Mouse (Mus musculus) midbrain, embryonic 12.5 days (tissue): Measurements from ENCODE around the gene Mrpl22. TPM values are rescaled to one million over a fixed set of nuclear protein-coding genes. Genes with fewer than 3 reads are reported as not detected.
A peak's percentile ranks its signal among the peaks of the same experiment; 100 is the strongest.
"Not testable (repeated sequence)": the region's sequence is repeated elsewhere in the genome, so short reads cannot be mapped to it uniquely, and the experiment has no call there.

ENCODE experiments used
- ATAC-seq: fragments of 200-750 bp; cut with Nextera tagmentation; 2 replicates; pipeline ENCODE4 v1.8.0; 2017; ENCODE audit warnings: low read depth, moderate TSS enrichment, moderate library complexity; ENCODE audit not compliant: low FRiP score
- H3K27ac ChIP-seq: fragments of 300-500 bp; sonication (generic); replicated peaks from 2 replicates; pipeline ENCODE4 v1.5.1; 2016; ENCODE audit warnings: mild to moderate bottlenecking
- H3K27me3 ChIP-seq: fragments of 300-500 bp; sonication (generic); 2 replicates; pipeline ENCODE4 v1.6.1; 2016; ENCODE audit warnings: mild to moderate bottlenecking
- H3K36me3 ChIP-seq: fragments of 300-500 bp; sonication (generic); 2 replicates; pipeline ENCODE4 v1.6.1; 2016
- H3K4me1 ChIP-seq: fragments of 300-500 bp; sonication (generic); 2 replicates; pipeline ENCODE4 v1.6.1; 2016
- H3K4me2 ChIP-seq: fragments of 300-500 bp; sonication (generic); replicated peaks from 2 replicates; pipeline ENCODE4 v1.6.1; 2016; ENCODE audit warnings: mild to moderate bottlenecking, moderate library complexity
- H3K4me3 ChIP-seq: fragments of 300-500 bp; sonication (generic); 2 replicates; pipeline ENCODE4 v1.5.1; 2016; ENCODE audit warnings: mild to moderate bottlenecking
- H3K9ac ChIP-seq: fragments of 300-500 bp; sonication (generic); replicated peaks from 2 replicates; pipeline ENCODE4 v1.6.1; 2016; ENCODE audit warnings: mild to moderate bottlenecking, moderate library complexity
- H3K9me3 ChIP-seq: fragments of 300-500 bp; sonication (generic); 2 replicates; pipeline ENCODE4 v1.6.1; 2016; ENCODE audit warnings: mild to moderate bottlenecking
- WGBS: fragments of 180-500 bp; shearing (Covaris S2); methylation state at CpG from one replicate; pipeline ENCODE4 v1.1.7; 2016; 5-methylcytosine and 5-hydroxymethylcytosine counted together
- polyA plus RNA-seq: library from polyadenylated mRNA; unstranded; fragments of >200 nt; fragmentation: Nextera tagmentation; extraction: Ambion mirVana; gene quantifications from 2 replicates; pipeline ENCODE4 v1.2.1, GENCODE M21; 2016

Gene Mrpl22
- polyA plus RNA-seq, 1 experiment from 2014 or later, result 106 TPM

GRCm38 (mm10) chr11:58143704-58144426 lies 27.6 kb upstream of the Mrpl22 start:
- WGBS, result 88% methylated on average over 9 of the region's 9 CpGs
- no peaks in the 10 kb centered on the region for H3K4me1 ChIP-seq
- no peak overlapping the region for H3K27ac ChIP-seq
- H3K4me2 ChIP-seq, result no peak overlapping the region
- H3K27me3 ChIP-seq, result no peaks in the 10 kb centered on the region
- no peak for ATAC-seq
- H3K9ac ChIP-seq, result no peak overlapping the region
- peaks cover 88% of the 10 kb centered on the region for H3K36me3 ChIP-seq
- H3K9me3 ChIP-seq, result no peaks in the 10 kb centered on the region
- no peak overlapping the region for H3K4me3 ChIP-seq

DNA sequence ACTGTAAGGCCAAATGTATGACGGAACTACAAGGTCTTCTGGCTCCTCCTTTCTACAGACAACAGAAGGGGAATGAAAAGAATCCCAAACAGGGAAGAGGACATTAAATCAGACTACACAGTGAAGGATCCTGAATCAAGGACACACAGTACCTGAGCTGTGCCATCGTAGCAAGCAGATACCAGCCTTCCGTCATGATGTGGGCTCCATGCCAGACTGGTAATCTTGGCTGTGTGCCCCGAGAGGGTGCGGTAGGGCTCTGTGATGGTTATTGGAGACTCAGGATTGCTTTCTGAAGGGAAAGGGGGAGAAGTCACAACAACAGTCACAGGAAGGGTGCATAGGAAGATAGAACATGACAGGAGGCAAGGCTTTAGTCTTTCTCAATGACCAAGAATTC lies 25.2 kb upstream of the Mrpl22 start:
- Histone ChIP-seq H3K9me3 (no peaks in the 10 kb centered on the region), H3K27ac (no peak overlapping the region), H3K36me3 (peaks cover 89% of the 10 kb centered on the region), H3K4me2 (no peak overlapping the region), H3K27me3 (no peaks in the 10 kb centered on the region), H3K9ac (no peak overlapping the region), H3K4me3 (no peak overlapping the region), H3K4me1 (no peaks in the 10 kb centered on the region)
- 93% methylated on average over 5 of the region's 5 CpGs for WGBS
- no peak for ATAC-seq

GRCm38 (mm10) chr11:58155458-58155857 lies 16.0 kb upstream of the Mrpl22 start:
- no peak overlapping the region for H3K27ac ChIP-seq
- no peak overlapping the region for H3K4me3 ChIP-seq
- H3K9me3 ChIP-seq, result no peaks in the 10 kb centered on the region
- no peaks in the 10 kb centered on the region for H3K4me1 ChIP-seq
- no peak overlapping the region for H3K9ac ChIP-seq
- H3K27me3 ChIP-seq, result no peaks in the 10 kb centered on the region
- 95% methylated on average over 9 of the region's 9 CpGs for WGBS
- ATAC-seq, result no peak
- peaks cover 73% of the 10 kb centered on the region for H3K36me3 ChIP-seq
- no peak overlapping the region for H3K4me2 ChIP-seq

DNA sequence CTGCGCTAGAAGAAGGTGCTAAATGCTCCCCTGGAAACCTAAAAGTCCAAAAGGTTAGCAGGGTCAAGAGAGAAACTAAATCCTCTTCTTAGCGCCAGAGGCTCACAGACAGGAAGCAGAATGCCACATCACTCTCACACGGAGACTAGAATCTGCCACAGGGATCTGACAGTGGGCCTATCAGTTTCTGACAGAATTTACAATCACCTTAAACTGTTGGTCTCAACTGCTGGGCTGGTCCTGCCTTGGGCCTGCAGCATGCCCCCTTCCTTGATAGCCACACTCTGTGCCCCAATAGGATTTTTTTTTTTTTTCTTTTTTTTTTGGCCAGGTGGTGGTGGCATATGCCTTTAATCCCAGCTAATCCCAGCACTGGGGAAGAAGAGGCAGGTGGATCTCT lies 14.6 kb upstream of the Mrpl22 start:
- H3K4me1 ChIP-seq, result no peaks in the 10 kb centered on the region
- no peaks in the 10 kb centered on the region for H3K9me3 ChIP-seq
- ATAC-seq, result no peak
- WGBS, result 87% methylated on average over 3 of the region's 3 CpGs
- no peak overlapping the region for H3K9ac ChIP-seq
- H3K4me2 ChIP-seq, result no peak overlapping the region
- H3K27me3 ChIP-seq, result no peaks in the 10 kb centered on the region
- peaks cover 75% of the 10 kb centered on the region for H3K36me3 ChIP-seq
- no peak overlapping the region for H3K27ac ChIP-seq
- no peak overlapping the region for H3K4me3 ChIP-seq

DNA sequence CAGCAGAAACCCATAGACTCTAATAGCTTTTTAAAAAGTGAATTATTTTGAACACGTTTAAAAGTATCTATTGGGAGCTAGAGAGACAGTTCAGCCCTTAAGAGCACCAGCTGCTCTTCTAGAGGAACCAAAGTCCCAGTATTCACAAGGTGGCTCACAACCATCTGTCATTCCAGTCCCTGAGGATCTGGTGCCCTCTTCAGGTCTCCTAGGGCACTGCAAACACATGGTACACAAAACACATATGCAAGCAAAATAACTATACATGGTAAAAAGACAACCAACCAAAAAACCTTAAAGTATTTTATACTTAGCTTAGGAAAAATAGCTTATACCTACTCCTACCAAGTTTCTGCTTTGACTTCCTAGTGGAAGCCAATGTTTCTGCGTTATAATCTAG lies 6.4 kb upstream of the Mrpl22 start:
- H3K4me3 ChIP-seq, result no peak overlapping the region
- no peak overlapping the region for H3K9ac ChIP-seq
- H3K36me3 ChIP-seq, result peaks cover 56% of the 10 kb centered on the region
- H3K27ac ChIP-seq, result no peak overlapping the region
- no peak overlapping the region for H3K4me2 ChIP-seq
- ATAC-seq, result no peak
- WGBS, result 89% methylated on average over 2 of the region's 2 CpGs
- H3K9me3 ChIP-seq, result 0 out of 2 replicates have a peak, but pooled peaks cover 2% of the 10 kb centered on the region
- no peaks in the 10 kb centered on the region for H3K27me3 ChIP-seq
- H3K4me1 ChIP-seq, result peaks cover 7% of the 10 kb centered on the region

DNA sequence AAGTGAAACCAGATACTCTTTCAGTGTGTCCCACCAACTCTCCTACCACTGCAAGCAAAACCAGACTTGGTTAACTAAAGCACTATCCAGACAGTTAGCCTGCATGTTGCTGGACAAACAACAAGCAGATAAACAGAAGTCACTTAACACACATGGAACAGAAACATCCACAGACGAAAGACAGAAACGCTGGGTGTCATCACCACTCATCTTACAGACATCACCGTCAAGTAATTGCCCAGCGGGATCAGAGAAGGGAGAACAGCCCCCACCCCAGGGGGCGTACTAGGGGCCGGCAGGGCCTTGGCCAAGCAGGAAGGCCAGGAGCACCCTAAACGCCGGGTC lies 3.7 kb upstream of the Mrpl22 start:
- H3K27ac ChIP-seq, result peak overlapping the region; percentile 55
- no peak for ATAC-seq

GRCm38 (mm10) chr11:58168167-58168915 lies 3.1 kb upstream of the Mrpl22 start, which contains the start of gene Gemin5:
TSS of gene Gemin5 (minus strand) at chr11:58168539.
- 1% methylated on average over 71 of the region's 71 CpGs for WGBS
- 0 out of 2 replicates have a peak, but pooled peaks cover 2% of the 10 kb centered on the region for H3K9me3 ChIP-seq
- no peaks in the 10 kb centered on the region for H3K27me3 ChIP-seq
- H3K27ac ChIP-seq, result peak within 1 kb of the TSS; percentile 55
- ATAC-seq, result peak; percentile 77
- peak within 1 kb of the TSS; percentile 77 for H3K4me2 ChIP-seq
- peak within 1 kb of the TSS; percentile 78 for H3K9ac ChIP-seq
- H3K4me3 ChIP-seq, result peak within 1 kb of the TSS; percentile 93
- H3K4me1 ChIP-seq, result peaks cover 22% of the 10 kb centered on the region
- H3K36me3 ChIP-seq, result peaks cover 31% of the 10 kb centered on the region

More for the DNA sequence above, 3.7 kb upstream of the Mrpl22 start:
- Histone ChIP-seq H3K27me3 (no peaks in the 10 kb centered on the region), H3K9me3 (0 out of 2 replicates have a peak, but pooled peaks cover 2% of the 10 kb centered on the region), H3K36me3 (peaks cover 33% of the 10 kb centered on the region), H3K9ac (peak overlapping the region; percentile 78), H3K4me1 (peaks cover 18% of the 10 kb centered on the region), H3K4me3 (peak overlapping the region; percentile 93), H3K4me2 (peak overlapping the region; percentile 77)
- WGBS, result under 1% methylated on average over 8 of the region's 8 CpGs

DNA sequence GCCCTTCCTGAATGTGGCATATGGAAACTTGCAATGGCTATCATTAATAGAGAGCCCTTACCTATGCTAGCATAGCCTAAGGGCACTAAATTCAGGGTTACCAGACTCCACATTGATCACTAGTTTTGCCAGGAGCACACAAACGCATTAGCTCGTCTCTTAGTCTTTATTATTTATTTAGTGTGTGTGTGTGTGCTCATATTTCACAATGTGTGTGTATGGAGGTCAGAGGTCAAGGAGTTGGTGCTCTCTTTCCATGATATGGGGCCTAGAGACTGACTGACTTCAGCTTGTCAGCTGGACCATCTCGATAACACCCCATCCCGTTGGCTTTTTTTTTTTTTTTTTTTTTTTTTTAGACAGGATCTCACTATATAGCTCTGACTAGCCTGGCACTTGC lies 1.8 kb upstream of the Mrpl22 start:
- Histone ChIP-seq H3K27me3 (no peaks in the 10 kb centered on the region), H3K27ac (no peak overlapping the region), H3K4me1 (peaks cover 22% of the 10 kb centered on the region), H3K9me3 (0 out of 2 replicates have a peak, but pooled peaks cover 2% of the 10 kb centered on the region), H3K4me3 (no peak overlapping the region), H3K36me3 (peaks cover 35% of the 10 kb centered on the region), H3K4me2 (no peak overlapping the region), H3K9ac (no peak overlapping the region)
- WGBS, result 92% methylated on average over 4 of the region's 4 CpGs
- no peak for ATAC-seq

GRCm38 (mm10) chr11:58179563-58179962 lies 8.1 kb downstream of the Mrpl22 start:
- no peak for ATAC-seq
- no peak overlapping the region for H3K4me2 ChIP-seq
- peaks cover 48% of the 10 kb centered on the region for H3K36me3 ChIP-seq
- no peak overlapping the region for H3K4me3 ChIP-seq
- H3K9me3 ChIP-seq, result no peaks in the 10 kb centered on the region
- 28% methylated on average over 3 of the region's 3 CpGs for WGBS
- H3K4me1 ChIP-seq, result no peaks in the 10 kb centered on the region
- H3K9ac ChIP-seq, result no peak overlapping the region
- no peak overlapping the region for H3K27ac ChIP-seq
- H3K27me3 ChIP-seq, result no peaks in the 10 kb centered on the region

DNA sequence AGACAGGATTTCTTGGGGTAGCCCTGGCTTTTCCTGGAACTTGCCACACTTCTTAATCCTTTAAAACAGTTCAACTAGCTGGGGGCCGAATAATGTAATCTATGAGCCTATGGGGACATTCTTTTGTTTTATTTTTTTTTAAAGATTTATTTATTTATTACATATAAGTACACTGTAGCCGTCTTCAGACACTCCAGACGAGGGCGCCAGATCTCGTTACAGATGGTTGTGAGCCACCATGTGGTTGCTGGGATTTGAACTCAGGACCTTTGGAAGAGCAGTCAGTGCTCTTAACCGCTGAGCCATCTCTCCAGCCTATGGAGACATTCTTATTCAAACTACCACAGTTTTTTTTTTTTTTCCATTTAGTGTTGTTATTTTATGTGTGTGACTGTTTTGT lies 8.5 kb downstream of the Mrpl22 start:
- 94% methylated on average over 6 of the region's 6 CpGs for WGBS
- H3K27ac ChIP-seq, H3K4me1 ChIP-seq, ATAC-seq, H3K9ac ChIP-seq, H3K4me2 ChIP-seq, H3K9me3 ChIP-seq, H3K27me3 ChIP-seq, H3K4me3 ChIP-seq: not testable (repeated sequence)
- H3K36me3 ChIP-seq, result peaks cover 44% of the 10 kb centered on the region

- Histone ChIP-seq H3K27me3 (no peaks in the 10 kb centered on the region), H3K4me1 (no peaks in the 10 kb centered on the region), H3K27ac (no peak overlapping the region), H3K36me3 (peaks cover 36% of the 10 kb centered on the region), H3K9me3 (no peaks in the 10 kb centered on the region), H3K4me2 (no peak overlapping the region), H3K4me3 (no peak overlapping the region), H3K9ac (no peak overlapping the region)
- WGBS, result 88% methylated on average over 7 of the region's 7 CpGs
- no peak for ATAC-seq
These were observed 9.3 kb downstream of the Mrpl22 start for GRCm38 (mm10) chr11:58180756-58181155.

DNA sequence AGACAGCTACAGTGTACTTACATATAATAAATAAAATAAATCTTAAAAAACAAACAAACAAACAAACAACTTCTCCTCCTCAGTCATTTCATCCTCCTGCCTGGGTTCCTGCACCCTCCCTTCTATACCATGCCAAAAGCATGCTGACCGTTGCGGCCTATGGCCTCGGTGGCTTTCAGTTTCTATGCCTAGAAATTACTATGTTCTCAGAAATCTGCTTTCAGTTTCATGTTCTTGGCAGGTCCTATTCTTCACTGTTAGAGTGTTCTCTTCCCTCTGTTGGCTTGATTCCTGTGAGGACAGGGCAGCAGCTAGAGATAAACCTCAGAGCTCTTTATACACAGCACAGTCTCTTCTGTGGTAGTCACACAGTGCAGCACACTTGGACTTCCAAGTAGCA lies 12.1 kb downstream of the Mrpl22 start:
- ATAC-seq, result no peak
- no peak overlapping the region for H3K9ac ChIP-seq
- H3K4me3 ChIP-seq, result no peak overlapping the region
- H3K4me1 ChIP-seq, result no peaks in the 10 kb centered on the region
- H3K36me3 ChIP-seq, result peaks cover 9% of the 10 kb centered on the region; the same call in 1 of the 2 replicates
- WGBS, result 91% methylated on average over 3 of the region's 3 CpGs
- H3K9me3 ChIP-seq, result no peaks in the 10 kb centered on the region
- no peak overlapping the region for H3K4me2 ChIP-seq
- no peak overlapping the region for H3K27ac ChIP-seq
- no peaks in the 10 kb centered on the region for H3K27me3 ChIP-seq
